Mouse (Mus musculus): ENCODE results near the gene Slc34a1.
"Not testable (repeated sequence)": the region's sequence is repeated elsewhere in the genome, so short reads cannot be mapped to it uniquely, and the experiment has no call there.

The Slc34a1 gene

DNA sequence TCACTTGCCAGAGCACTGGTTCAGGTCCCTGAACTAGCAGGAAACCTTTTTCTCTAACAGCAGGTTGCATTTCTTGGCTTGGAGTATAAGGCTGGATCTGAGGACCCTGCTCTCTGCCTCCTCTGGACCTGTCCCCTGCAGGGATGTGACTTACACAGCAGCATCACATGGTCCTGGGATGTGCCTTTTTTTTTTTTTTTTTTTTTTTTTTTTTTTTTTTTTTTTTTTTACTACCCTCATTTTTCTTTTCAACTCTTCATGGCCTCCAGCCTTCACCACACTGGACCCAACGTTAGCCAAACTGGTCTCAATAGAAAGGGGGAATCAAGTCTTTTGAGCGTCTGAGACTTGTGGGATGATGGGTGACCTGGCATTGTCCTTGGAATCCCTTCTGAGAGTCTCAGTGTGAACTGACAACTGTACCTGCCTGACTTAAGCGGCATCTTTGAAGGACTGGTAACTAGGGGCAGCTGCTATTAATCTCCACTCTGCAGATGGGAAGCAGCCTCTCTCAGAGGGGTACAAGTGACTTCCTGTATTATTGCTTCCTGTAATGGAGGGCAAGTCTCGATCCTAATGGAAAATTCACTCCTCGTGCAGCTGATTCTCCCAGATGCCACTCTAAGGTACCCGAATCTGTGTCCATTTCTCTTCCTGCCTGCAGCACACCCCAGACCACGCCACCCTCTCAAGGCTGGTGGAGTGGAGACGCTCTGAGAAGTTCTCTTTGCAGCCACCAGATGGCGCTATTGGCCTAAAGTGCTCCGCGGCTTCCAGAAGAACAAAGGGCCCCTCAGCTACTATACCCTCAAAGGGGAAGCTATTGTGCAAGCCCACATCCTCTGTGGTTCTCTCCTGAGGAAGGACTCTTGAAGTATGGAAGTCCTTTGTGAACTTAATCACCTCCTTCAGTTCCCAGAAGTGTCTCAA, 7.1 kb downstream of the Slc34a1 start:
- DNase-seq (ENCODE audit: low read depth, low spot score), result peak; percentile 72

- no peak for DNase-seq (ENCODE audit: low read depth, low spot score)
Observed at GRCm38 (mm10) chr13:55405783-55406390, 7.9 kb downstream of the Slc34a1 start.

GRCm38 (mm10) chr13:55407341-55407740, 9.4 kb downstream of the Slc34a1 start:
- no peak for DNase-seq (ENCODE audit: low read depth, low spot score)

GRCm38 (mm10) chr13:55408546-55409120, 10.6 kb downstream of the Slc34a1 start:
- no peak for DNase-seq (ENCODE audit: low read depth, low spot score)

DNA sequence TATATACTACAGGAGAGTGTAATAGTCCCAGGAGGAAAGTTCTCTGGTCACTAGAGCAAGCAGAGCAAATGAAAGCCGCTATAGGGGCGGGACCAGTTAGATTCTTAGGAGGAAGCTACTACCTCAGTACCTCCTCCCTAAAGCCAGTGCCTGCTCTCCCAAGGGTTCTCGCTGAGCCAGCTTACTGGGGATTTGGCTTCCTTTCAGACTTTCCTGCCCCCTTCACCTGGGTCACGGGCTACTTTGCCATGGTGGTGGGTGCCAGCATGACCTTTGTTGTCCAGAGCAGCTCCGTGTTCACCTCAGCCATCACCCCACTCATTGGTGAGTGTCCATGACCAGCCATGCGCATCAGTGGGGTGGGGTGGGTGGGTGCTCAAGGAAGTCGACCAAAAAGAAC, 13.8 kb downstream of the Slc34a1 start:
- no peak for DNase-seq (ENCODE audit: low read depth, low spot score)

GRCm38 (mm10) chr13:55412643-55413307, 14.8 kb downstream of the Slc34a1 start:
- no peak for DNase-seq (ENCODE audit: low read depth, low spot score)

DNA sequence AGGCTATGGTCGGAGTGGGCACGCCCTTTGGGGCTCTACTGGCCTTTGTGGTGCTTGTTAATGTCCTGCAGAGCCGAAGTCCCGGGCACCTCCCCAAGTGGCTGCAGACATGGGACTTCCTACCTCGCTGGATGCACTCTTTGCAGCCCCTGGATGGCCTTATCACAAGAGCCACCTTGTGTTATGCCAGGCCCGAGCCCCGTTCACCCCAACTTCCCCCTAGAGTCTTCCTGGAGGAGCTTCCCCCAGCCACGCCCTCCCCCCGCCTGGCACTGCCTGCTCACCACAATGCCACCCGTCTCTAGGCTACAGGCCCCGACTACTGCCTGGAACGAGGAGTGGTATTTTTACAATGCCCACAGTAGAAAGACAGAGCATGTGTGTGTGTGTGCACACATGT, 15.3 kb downstream of the Slc34a1 start:
- no peak for DNase-seq (ENCODE audit: low read depth, low spot score)

GRCm38 (mm10) chr13:55414743-55415380, 16.9 kb downstream of the Slc34a1 start, which contains the start of gene Pfn3:
Gene Pfn3 (minus strand): TSS chr13:55415232.
- peak; percentile 52 for DNase-seq (ENCODE audit: low read depth, low spot score)

DNA sequence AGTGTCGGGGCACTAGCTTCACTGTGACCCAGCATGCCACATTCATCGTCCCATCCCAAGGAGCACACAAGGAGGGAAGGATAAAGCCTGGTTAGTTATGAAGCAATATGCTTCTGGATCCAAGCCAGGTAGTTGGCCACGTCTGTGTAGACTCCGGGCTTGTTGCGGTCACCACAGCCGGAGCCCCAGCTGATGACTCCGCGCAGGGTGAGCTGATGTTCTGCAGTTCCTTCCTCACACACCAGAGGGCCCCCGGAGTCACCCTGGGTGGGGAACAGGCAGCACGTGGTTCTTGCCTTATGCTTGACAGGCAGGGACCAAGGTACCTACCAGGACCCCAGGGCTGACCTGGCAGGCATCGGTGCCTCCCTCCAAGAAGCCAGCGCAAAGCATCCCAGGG, 20.0 kb downstream of the Slc34a1 start:
- DNase-seq (ENCODE audit: low read depth, low spot score), result peak; percentile 26

DNA sequence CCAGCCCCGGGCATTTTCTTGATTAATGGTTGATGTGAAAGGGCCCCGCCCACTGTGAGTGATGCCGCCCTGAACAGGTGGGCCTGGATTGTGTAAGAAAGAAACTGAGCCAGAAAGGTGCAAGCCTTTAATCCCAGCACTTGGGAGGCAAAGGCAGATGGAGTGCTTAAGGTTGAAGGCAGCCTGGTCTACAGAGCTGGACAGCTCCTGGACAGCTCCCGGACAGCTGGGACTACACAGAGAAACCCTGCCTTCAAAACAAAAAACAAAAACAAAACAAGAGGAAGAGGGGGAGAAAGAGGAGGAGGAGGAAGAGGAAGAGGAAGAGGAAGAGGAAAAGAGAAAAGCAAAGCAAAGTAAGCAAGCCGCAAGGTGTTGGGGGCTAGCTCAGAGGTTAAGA, 21.2 kb downstream of the Slc34a1 start:
- DNase-seq (ENCODE audit: low read depth, low spot score), result no peak

GRCm38 (mm10) chr13:55420018-55420932, 22.3 kb downstream of the Slc34a1 start:
- DNase-seq (ENCODE audit: low read depth, low spot score), result no peak

GRCm38 (mm10) chr13:55420933-55421800, 23.2 kb downstream of the Slc34a1 start:
- no peak for DNase-seq (ENCODE audit: low read depth, low spot score)

DNA sequence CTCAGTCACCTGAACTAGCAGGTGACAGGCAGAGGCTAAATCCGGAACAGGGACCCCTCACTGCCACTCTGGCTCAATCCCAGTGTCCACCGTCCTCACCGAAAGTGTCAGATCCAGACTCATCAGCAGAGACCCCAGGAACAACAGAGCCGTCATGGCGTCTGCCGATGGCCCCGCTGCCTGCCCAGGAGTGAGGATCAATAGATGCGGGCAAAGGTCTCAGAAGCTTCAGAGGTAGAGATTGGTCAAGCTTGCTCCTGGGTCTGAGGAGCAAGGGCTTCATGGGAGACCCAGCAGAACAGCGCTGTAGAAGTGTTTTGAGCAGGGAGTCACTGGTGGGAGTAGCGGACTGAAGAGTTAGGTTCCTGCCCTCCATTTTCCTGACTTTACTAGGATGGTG, 28.6 kb downstream of the Slc34a1 start, which contains the start of gene F12:
TSS of gene F12 (minus strand) at position 181 of the 400 bp plus-strand sequence.
- no peak for DNase-seq (ENCODE audit: low read depth, low spot score)

DNA sequence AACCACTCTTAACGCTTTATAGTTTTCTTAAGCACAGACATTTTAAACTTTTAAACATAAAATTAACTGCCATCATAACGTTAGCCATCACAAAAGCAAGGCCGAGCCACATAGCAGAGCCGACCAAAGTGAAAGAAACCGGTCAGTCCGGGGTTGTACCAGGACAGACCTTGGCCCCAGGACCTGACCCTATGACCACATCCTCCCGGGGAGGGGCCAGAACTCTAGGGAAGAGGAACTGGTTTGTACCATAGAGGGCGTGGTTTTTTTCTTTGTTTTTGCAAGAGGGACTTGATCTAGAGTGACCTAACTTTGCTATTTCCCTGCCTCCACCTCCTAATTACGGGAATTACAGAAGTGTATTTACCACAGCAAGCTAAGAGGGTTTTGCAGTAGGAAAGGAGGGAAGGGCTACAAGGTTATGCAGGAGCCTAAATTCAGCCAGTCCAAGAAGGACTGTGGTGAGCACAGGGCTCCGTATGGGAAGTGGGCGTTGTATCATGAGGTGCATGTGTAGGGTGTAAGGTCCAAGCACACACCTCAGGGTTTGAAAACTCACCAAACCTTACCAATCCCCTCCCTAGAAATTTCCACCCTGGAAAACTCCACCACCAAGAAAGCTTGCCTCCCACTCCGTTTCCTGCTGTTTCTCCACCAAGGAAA, 31.4 kb downstream of the Slc34a1 start:
- no peak for DNase-seq (ENCODE audit: low read depth, low spot score)

- DNase-seq (ENCODE audit: low read depth, low spot score), result no peak
Observed at GRCm38 (mm10) chr13:55430566-55430965, 32.6 kb downstream of the Slc34a1 start.

GRCm38 (mm10) chr13:55431889-55432685, 34.1 kb downstream of the Slc34a1 start:
- no peak for DNase-seq (ENCODE audit: low read depth, low spot score)

GRCm38 (mm10) chr13:55437111-55437629, 39.2 kb downstream of the Slc34a1 start:
- DNase-seq (ENCODE audit: low read depth, low spot score), result not testable (repeated sequence)

Data from brain, embryonic 18.5 days (tissue).